Mouse (Mus musculus) kidney, adult 10 weeks (tissue): Measurements from ENCODE around the gene Tmem258. TPM values are rescaled to one million over a fixed set of nuclear protein-coding genes. Genes with fewer than 3 reads are reported as not detected.

Experiments used
- polyA plus RNA-seq: library from polyadenylated mRNA; stranded (reverse); fragments of 350-450 nt; fragmentation: Illumina TruSeq; extraction: RNeasy Lipid Tissue Mini Kit (QIAGEN cat#74804); gene quantifications from one replicate; pipeline ENCODE4 v1.2.3, GENCODE M21; 2014; ENCODE audit warnings: low read depth, low replicate concordance

Tmem258 gene
- 30.8 TPM for polyA plus RNA-seq

GRCm38 (mm10) chr19:10203848-10204615, at the start of gene Tmem258, which contains the start of gene Fen1:
Tmem258 (plus strand) TSS chr19:10204014.
Fen1 (minus strand) TSS chr19:10204169.

GRCm38 (mm10) chr19:10182670-10183298, 21.0 kb upstream of the Tmem258 start, which contains the start of gene Fads1:
Fads1 (plus strand) TSS chr19:10182888.

GRCm38 (mm10) chr19:10240654-10241305, 37.0 kb downstream of the Tmem258 start, which contains the start of gene Myrf:
Myrf (minus strand) TSS chr19:10240748.

Other genes starting within 250 kb of the Tmem258 start
- gene Fth1, start 223.4 kb upstream of the Tmem258 start, polyA plus RNA-seq: 3,567 TPM
- gene Best1, start 202.4 kb upstream of the Tmem258 start, polyA plus RNA-seq: 0.20 TPM
- gene Rab3il1, start 202.3 kb upstream of the Tmem258 start, polyA plus RNA-seq: 3.1 TPM
- gene Fads3, start 162.4 kb upstream of the Tmem258 start, polyA plus RNA-seq: 61.0 TPM
- 23.4 TPM for gene Fads2, start 102.3 kb upstream of the Tmem258 start, polyA plus RNA-seq
- 54.3 TPM for gene Fads1, start 21.1 kb upstream of the Tmem258 start, polyA plus RNA-seq
- gene Fen1, start 155 bp downstream of the Tmem258 start, polyA plus RNA-seq: 1.2 TPM
- 1.8 TPM for gene Myrf, start 36.7 kb downstream of the Tmem258 start, polyA plus RNA-seq
- gene Dagla, start 100.9 kb downstream of the Tmem258 start, polyA plus RNA-seq: not detected
- 0.65 TPM for gene Syt7, start 185.1 kb downstream of the Tmem258 start, polyA plus RNA-seq